Mouse (Mus musculus): Measurements from ENCODE around the gene Ndufv3. TPM values are rescaled to one million over a fixed set of nuclear protein-coding genes. Genes with fewer than 3 reads are reported as not detected.

The Ndufv3 gene
- total RNA-seq, 4 experiments from 2014 or later, result 255 to 279 (median 271) TPM

Small RNAs within 50 kb of the gene (microRNA-seq; reads per million reads assigned to microRNA genes)
- 0.42 to 0.44 reads per million in 2 experiments for gene Gm24970

Other genes with a start within 250 kb of the Ndufv3 start
- gene Rsph1, start 242.7 kb upstream of the Ndufv3 start, total RNA-seq (2022), result 10 to 100 TPM; 14.0 to 23.9 (median 18.8) TPM
- 10 to 100 TPM; 11.5 to 14.5 (median 12.8) TPM for gene Slc37a1, start 233.3 kb upstream of the Ndufv3 start, total RNA-seq (2022)
- gene Pde9a, start 133.9 kb upstream of the Ndufv3 start, total RNA-seq (2022), result 10 to 100 TPM; 20.1 to 29.5 (median 22.2) TPM
- 10 to 100 TPM; 26.8 to 32.6 (median 27.9) TPM for gene Wdr4, start 135 bp upstream of the Ndufv3 start, total RNA-seq (2022)
- 10 to 100 TPM; 14.0 to 18.8 (median 15.4) TPM for gene Pknox1, start 44.6 kb downstream of the Ndufv3 start, total RNA-seq (2022)
- 10 to 100 TPM; 27.0 to 45.7 (median 34.5) TPM for gene Cbs, start 117.1 kb downstream of the Ndufv3 start, total RNA-seq (2022)
- 100 to 1,000 TPM; 119 to 127 (median 122) TPM for gene U2af1, start 138.8 kb downstream of the Ndufv3 start, total RNA-seq (2022)
- gene Cryaa, start 157.7 kb downstream of the Ndufv3 start, total RNA-seq (2022), result under 1 TPM in 1 of 4 experiments, not detected in 3; 0.27 TPM

Measured in left cerebral cortex, adult 8-10 months (tissue).